Mouse (Mus musculus): ENCODE results near the gene Med12. TPM values are rescaled to one million over a fixed set of nuclear protein-coding genes. Genes with fewer than 3 reads are reported as not detected.

Med12 gene
- total RNA-seq (2021): 10 to 100 TPM; 21.8 to 25.8 TPM
- long read RNA-seq, experiment 1, full-length matches to known transcripts: 4 of 23 reads
- long read RNA-seq, experiment 1, partial matches to known transcripts: 5 of 23 reads
- long read RNA-seq, experiment 1, other reads (novel, unspliced or antisense): 14 of 23 reads
- long read RNA-seq, experiment 2, full-length matches to known transcripts: 2 of 13 reads
- long read RNA-seq, experiment 2, partial matches to known transcripts: 2 of 13 reads
- long read RNA-seq, experiment 2, other reads (novel, unspliced or antisense): 9 of 13 reads

DNA sequence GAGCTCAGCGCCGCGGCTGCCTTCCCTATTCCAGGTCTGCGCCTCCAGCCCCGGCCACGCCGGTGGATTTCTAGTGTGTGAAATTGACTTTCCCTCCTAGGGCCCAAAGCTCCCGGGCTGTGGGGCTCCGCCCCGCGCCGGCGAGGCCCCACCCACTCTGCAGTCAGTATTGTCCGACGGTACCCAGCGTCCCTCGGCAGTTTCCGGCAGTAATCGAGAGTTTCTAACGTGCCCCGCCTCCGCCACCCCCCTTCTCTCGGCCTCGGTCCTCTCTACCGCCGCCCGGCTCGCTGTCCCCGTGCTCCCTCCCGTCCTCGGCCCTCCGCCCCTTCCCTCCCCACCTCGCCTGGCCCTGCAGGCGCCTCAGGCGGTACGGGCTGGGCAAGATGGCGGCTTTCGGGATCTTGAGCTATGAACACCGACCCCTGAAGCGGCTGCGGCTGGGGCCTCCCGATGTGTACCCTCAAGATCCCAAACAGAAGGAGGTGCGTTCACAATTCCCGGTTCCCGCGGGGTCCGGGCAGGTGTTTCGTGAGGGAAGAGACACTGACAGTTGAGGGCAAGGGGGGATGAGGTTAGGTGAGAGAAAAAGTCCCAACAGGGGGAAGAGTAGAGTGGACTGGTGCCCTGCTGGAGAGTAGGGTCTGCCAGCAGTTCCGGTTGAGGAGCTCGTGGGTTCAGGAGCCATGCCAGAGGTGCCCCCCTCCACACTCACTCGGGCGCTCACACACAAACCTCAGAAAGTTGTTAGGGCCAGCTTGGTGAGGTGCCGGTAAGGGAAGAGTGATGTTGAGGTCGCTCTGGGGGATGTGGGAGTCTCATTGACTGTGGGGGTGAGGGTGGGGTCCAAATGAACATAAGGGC is at the start of gene Med12:
Med12 (plus strand) TSS at position 156 of the 864 bp plus-strand sequence.
- intact Hi-C loops (cut with DNase I): loop anchor here (1.0 to 5.0 kb wide), 2 partner anchors 20 to 52 kb away; partner anchors contain the start of genes Foxo4 and Snx12
- H3K27ac ChIP-seq: peak within 1 kb of the TSS; percentile 62
- TF ChIP-seq CTCF (IDR thresholded peaks at IDR 0.05): no peak

GRCm38 (mm10) chrX:101245011-101245410 is 28.8 kb upstream of the Med12 start:
- intact Hi-C loops (cut with DNase I): no loop called here
- Histone ChIP-seq H3K4me3 (no peak overlapping the region), H3K27ac (no peak overlapping the region)
- no peak for TF ChIP-seq CTCF (IDR thresholded peaks at IDR 0.05)
- no peak for DNase-seq (ENCODE audit: extremely low spot score in 1 of 2, low spot score in 2 of 2)

More for the DNA sequence above, at the start of gene Med12:
- peak; percentile 76 to 80 for DNase-seq (ENCODE audit: extremely low spot score in 1 of 2, low spot score in 2 of 2)
- H3K4me3 ChIP-seq: peak within 1 kb of the TSS; percentile 60

DNA sequence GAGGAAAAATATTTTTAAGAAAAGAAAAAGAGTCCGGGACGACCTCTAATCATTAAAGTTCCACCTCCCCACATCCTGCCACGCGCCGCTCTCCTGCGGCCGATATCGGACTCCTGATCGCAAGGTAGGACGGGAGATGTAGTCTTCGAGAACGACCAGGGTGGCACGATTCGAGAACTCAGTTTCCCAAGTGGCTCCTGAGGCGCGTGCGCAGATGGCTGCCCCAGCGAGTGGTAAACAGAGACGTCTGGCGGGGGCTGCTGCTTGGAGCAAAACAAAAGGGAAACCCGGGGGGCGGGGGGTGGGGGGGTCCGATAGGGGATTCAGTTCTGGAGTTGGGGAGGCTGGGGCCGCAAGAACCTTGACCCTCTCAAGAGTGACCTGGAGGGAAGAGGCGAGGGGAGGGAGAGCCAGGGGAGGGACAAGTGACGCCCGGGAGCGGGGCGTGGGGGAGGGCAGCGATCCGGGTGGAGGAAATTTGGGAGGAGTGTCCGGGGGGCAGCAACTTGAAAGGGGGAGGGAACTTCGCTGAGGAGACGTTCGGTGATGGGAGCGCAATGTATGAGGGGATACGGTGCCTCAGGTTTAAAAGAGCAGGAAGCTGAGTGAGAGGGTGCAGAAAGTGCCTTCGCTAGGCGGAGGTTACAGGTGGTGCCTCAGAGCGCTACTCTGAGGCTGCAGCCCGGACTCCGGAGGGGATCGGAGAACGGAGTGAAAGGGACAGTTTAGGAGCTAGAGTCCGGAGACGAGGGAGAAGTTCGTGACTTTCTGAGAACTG is 19.7 kb upstream of the Med12 start, which contains the start of gene Foxo4:
Foxo4 (plus strand) TSS at position 577 of the 778 bp plus-strand sequence.
- Histone ChIP-seq H3K27ac (peak within 1 kb of the TSS; percentile 75), H3K4me3 (peak within 1 kb of the TSS; percentile 56)
- TF ChIP-seq CTCF (IDR thresholded peaks at IDR 0.05): no peak
- intact Hi-C loops (cut with DNase I): loop anchor here (1.0 kb wide), 2 partner anchors 20 to 32 kb away; partner anchors contain the start of genes Med12 and Snx12
- peak; percentile 76 to 83 for DNase-seq (ENCODE audit: extremely low spot score in 1 of 2, low spot score in 2 of 2)

GRCm38 (mm10) chrX:101254740-101255139 is 19.1 kb upstream of the Med12 start:
- no peak for DNase-seq (ENCODE audit: extremely low spot score in 1 of 2, low spot score in 2 of 2)
- intact Hi-C loops (cut with DNase I): loop anchor here (1.0 kb wide), 2 partner anchors 20 to 32 kb away; partner anchors contain the start of genes Med12 and Snx12
- TF ChIP-seq CTCF (IDR thresholded peaks at IDR 0.05): no peak
- peak overlapping the region; percentile 75; the same call in 1 of the 2 replicates for H3K27ac ChIP-seq
- peak overlapping the region; percentile 56 for H3K4me3 ChIP-seq

DNA sequence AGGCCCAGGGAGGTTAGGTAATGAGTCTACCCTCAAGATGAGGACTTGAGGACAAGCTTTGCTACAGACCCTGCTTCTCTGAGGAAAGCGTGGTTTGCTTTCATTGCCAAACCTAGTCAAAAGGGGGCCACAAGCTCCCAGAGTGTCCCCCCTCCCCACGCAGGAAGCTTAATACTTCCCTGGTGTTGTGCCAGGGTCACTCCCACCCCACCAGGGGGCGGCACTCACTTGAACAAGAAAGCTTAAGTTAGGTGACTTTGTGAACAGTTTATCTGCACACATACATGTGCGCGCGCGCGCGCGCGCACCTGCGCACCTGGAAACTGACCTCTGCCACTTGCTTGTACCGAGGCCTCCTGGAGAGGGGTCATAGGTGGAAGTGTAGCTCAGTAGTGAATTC is 17.2 kb upstream of the Med12 start:
- no peak; the same call in none of the 2 replicates for TF ChIP-seq CTCF (IDR thresholded peaks at IDR 0.05)
- no peak overlapping the region for H3K27ac ChIP-seq
- no peak overlapping the region for H3K4me3 ChIP-seq
- no peak for DNase-seq (ENCODE audit: extremely low spot score in 1 of 2, low spot score in 2 of 2)
- intact Hi-C loops (cut with DNase I): no loop called here

GRCm38 (mm10) chrX:101260441-101261325 is 13.1 kb upstream of the Med12 start:
- TF ChIP-seq CTCF (IDR thresholded peaks at IDR 0.05): no peak
- H3K27ac ChIP-seq: no peak overlapping the region
- no peak for DNase-seq (ENCODE audit: extremely low spot score in 1 of 2, low spot score in 2 of 2)
- no peak overlapping the region for H3K4me3 ChIP-seq
- intact Hi-C loops (cut with DNase I): no loop called here

GRCm38 (mm10) chrX:101263892-101264291 is 9.9 kb upstream of the Med12 start, which contains the start of gene Gm614:
Gm614 (minus strand) TSS chrX:101263992.
- no peak for TF ChIP-seq CTCF (IDR thresholded peaks at IDR 0.05)
- no peak for DNase-seq (ENCODE audit: extremely low spot score in 1 of 2, low spot score in 2 of 2)
- intact Hi-C loops (cut with DNase I): no loop called here
- no peak within 1 kb of the TSS for H3K27ac ChIP-seq
- no peak within 1 kb of the TSS for H3K4me3 ChIP-seq

- TF ChIP-seq CTCF (IDR thresholded peaks at IDR 0.05): no peak
- no peak overlapping the region for H3K27ac ChIP-seq
- H3K4me3 ChIP-seq: no peak overlapping the region
- intact Hi-C loops (cut with DNase I): no loop called here
- no peak for DNase-seq (ENCODE audit: extremely low spot score in 1 of 2, low spot score in 2 of 2)
These were observed 7.2 kb upstream of the Med12 start for GRCm38 (mm10) chrX:101266631-101267030.

- no peak for TF ChIP-seq CTCF (IDR thresholded peaks at IDR 0.05)
- DNase-seq (ENCODE audit: extremely low spot score in 1 of 2, low spot score in 2 of 2): no peak
- H3K4me3 ChIP-seq: no peak within 1 kb of the TSS
- intact Hi-C loops (cut with DNase I): no loop called here
- no peak within 1 kb of the TSS for H3K27ac ChIP-seq
These were observed 5.6 kb upstream of the Med12 start, which contains the start of gene Il2rg for GRCm38 (mm10) chrX:101268025-101268754. Il2rg (minus strand) TSS chrX:101268255.

DNA sequence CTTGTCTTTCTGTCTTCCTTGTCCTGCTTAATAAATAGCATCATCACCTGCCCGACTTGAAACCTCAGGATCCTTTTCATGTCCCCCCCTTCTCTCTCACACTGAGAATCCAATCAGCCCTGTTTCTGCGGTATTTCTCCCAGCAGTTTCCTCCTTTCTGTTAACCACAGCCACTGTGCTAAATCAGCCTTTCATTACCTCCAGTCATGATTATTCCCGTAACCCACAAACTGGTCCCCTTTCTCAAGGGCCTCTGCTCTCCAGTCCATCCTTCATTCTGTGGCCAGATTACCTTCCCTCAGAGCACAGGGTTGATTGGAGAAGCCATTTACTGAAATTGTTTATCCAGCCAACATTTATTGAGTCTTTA is 5.1 kb upstream of the Med12 start, which contains the start of gene Gm20489:
Gm20489 (minus strand) TSS at position 269 of the 370 bp plus-strand sequence.
- no peak within 1 kb of the TSS for H3K4me3 ChIP-seq
- intact Hi-C loops (cut with DNase I): no loop called here
- no peak for DNase-seq (ENCODE audit: extremely low spot score in 1 of 2, low spot score in 2 of 2)
- no peak for TF ChIP-seq CTCF (IDR thresholded peaks at IDR 0.05)
- H3K27ac ChIP-seq: no peak within 1 kb of the TSS

Data from left cerebral cortex, adult 2 months (tissue).